Mouse (Mus musculus): ENCODE results near the gene Mapre1. TPM values are rescaled to one million over a fixed set of nuclear protein-coding genes. Genes with fewer than 3 reads are reported as not detected.

The Mapre1 gene
- polyA plus RNA-seq (2015; fragmentation: Nextera tagmentation; extraction: Ambion mirVana): 134 and 157 TPM in 2 replicates

DNA sequence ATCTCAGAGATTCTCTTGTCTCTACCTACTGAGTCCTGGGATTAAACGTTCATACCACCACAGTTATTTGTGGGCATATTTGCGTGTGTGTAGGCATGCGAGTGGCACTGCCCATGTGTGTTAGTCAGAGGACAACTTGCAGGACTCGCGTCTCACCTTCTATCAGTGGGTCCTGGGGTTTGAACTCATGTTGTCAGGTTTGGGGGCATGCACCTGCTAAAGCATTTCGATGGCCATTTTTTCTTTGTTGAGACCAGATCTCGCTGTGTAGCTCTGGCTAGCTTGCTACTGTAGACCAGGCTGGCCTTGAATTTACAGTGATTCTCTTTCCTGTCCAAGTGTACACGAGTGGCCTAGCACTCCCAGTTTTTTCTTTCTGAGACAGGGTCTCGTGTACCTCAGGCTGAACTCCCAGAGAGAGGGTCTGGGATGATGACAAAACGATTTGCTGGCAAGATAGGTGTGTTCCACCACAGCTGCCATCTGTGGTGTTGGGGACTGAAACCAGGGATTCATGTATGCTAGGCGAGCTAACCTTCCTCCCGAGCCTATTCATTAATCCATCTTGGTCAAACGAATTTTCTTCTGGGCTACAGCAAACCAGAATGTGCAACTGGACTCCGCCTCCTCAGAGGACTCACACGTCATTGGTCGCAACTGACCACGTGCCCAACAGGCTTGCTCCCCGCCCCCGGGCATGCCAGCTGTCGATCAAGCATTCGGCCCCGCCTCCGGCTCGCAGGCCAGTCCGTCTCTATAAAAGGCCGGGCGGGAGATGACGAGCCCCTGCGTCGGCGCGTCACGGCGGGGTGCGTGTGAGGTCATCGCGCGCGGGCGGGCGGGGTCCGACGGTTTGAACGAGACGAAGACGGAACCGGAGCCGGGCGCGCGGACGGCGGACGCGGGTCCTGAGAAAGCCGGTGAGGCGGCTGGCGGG lies at the start of gene Mapre1:
Mapre1 (plus strand) TSS at position 775 of the 937 bp plus-strand sequence.

GRCm38 (mm10) chr2:153696352-153696751 lies 44.7 kb upstream of the Mapre1 start, which contains the start of gene Dnmt3c:
Dnmt3c (plus strand) TSS chr2:153696652.

GRCm38 (mm10) chr2:153779394-153779981 lies 38.4 kb downstream of the Mapre1 start, which contains the start of gene Efcab8:
Efcab8 (plus strand) TSS chr2:153779931.

Other genes starting within 250 kb of the Mapre1 start
- not detected in 2 replicates for gene 4930404H24Rik, start 248.5 kb upstream of the Mapre1 start, polyA plus RNA-seq (2015; fragmentation: Nextera tagmentation; extraction: Ambion mirVana)
- gene Nol4l, start 211.3 kb upstream of the Mapre1 start, polyA plus RNA-seq (2015; fragmentation: Nextera tagmentation; extraction: Ambion mirVana): 2.1 and 2.4 TPM in 2 replicates
- gene Commd7, start 108.5 kb upstream of the Mapre1 start, polyA plus RNA-seq (2015; fragmentation: Nextera tagmentation; extraction: Ambion mirVana): 37.8 and 47.2 TPM in 2 replicates
- 1.7 and 2.3 TPM in 2 replicates for gene Dnmt3b, start 91.8 kb upstream of the Mapre1 start, polyA plus RNA-seq (2015; fragmentation: Nextera tagmentation; extraction: Ambion mirVana)
- gene Dnmt3c, start 44.6 kb upstream of the Mapre1 start, polyA plus RNA-seq (2015; fragmentation: Nextera tagmentation; extraction: Ambion mirVana): 0.18 and 0.44 TPM in 2 replicates
- gene Efcab8, start 38.7 kb downstream of the Mapre1 start, polyA plus RNA-seq (2015; fragmentation: Nextera tagmentation; extraction: Ambion mirVana): 0.02 TPM in 1 of 2 replicates, not detected in the other
- gene Sun5, start 129.8 kb downstream of the Mapre1 start, polyA plus RNA-seq (2015; fragmentation: Nextera tagmentation; extraction: Ambion mirVana): not detected in 2 replicates
- gene Bpifb2, start 133.8 kb downstream of the Mapre1 start, polyA plus RNA-seq (2015; fragmentation: Nextera tagmentation; extraction: Ambion mirVana): not detected in 2 replicates
- gene Bpifb6, start 159.1 kb downstream of the Mapre1 start, polyA plus RNA-seq (2015; fragmentation: Nextera tagmentation; extraction: Ambion mirVana): not detected in 2 replicates
- not detected in 2 replicates for gene Bpifb3, start 177.0 kb downstream of the Mapre1 start, polyA plus RNA-seq (2015; fragmentation: Nextera tagmentation; extraction: Ambion mirVana)
- not detected in 2 replicates for gene Bpifb4, start 196.9 kb downstream of the Mapre1 start, polyA plus RNA-seq (2015; fragmentation: Nextera tagmentation; extraction: Ambion mirVana)
- not detected in 2 replicates for gene Bpifa6, start 233.7 kb downstream of the Mapre1 start, polyA plus RNA-seq (2015; fragmentation: Nextera tagmentation; extraction: Ambion mirVana)